Mouse (Mus musculus): ENCODE results near the gene Sfn.
A peak's percentile ranks its signal among the peaks of the same experiment; 100 is the strongest.

The Sfn gene

GRCm38 (mm10) chr4:133619473-133620136 is 17.6 kb upstream of the Sfn start:
- no peak for DNase-seq (ENCODE audit: low read depth, low spot score)

DNA sequence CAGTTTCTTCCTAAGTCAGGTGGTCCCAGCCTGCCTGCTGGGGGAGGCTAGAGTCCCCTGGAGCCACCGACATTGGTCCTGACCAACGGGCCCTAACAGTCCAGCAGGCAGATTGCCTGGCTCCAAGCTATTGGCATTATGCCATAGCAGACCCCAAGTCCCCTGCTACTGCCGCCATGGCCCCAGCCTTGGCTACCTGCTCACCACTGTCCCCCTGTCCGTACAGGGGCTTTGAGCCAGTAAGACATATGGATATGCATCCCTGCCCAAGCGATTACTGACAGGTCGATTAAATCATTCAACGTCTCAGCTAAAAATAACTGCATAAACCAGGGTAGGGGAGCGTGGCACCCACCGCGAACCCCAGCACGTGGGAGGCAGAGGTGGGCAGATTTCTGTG is 16.0 kb upstream of the Sfn start:
- no peak for DNase-seq (ENCODE audit: low read depth, low spot score)

DNA sequence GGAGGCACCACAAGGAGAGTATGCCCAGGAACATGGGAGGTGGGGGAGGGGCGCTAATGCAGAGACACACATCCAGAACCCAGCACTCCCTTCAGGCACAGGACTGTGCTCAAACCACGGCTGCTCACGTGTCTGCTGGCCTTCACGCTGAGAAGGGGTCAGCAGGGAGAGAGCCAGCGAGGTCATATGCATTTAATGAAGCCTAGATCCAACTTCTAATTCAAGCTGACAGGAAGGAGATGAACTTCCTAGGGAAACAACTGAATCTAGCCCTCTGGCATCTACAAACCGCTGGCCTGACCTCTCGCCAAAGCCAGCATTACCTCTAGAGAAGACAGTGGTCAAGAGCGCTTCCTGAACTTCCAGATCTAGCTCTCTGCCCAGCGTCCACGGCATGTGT is 13.4 kb upstream of the Sfn start:
- DNase-seq (ENCODE audit: low read depth, low spot score): no peak

- no peak for DNase-seq (ENCODE audit: low read depth, low spot score)
Observed at GRCm38 (mm10) chr4:133614274-133614761, 12.3 kb upstream of the Sfn start.

DNA sequence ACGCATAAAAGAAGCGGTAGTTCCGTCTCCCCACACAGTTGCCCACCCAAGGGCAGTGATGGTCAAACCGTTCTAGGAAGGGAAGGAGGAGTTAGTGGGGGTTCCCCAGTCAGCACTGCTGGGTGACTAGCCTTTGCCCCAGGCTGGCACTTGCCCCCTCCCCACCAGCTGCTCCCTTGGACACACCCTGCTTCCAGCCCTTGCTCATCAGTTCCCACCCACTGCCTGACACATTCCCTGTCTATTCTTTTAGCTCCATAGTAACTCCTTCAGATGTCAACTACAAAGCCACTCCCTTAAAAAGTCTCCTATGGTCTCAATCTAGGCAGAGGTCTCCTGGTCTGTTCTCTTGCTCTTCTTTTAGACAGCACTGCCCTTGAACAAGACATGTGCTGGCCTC is 11.9 kb upstream of the Sfn start:
- DNase-seq (ENCODE audit: low read depth, low spot score): no peak

GRCm38 (mm10) chr4:133613026-133613425 is 11.1 kb upstream of the Sfn start:
- no peak for DNase-seq (ENCODE audit: low read depth, low spot score)

- no peak for DNase-seq (ENCODE audit: low read depth, low spot score)
Observed at GRCm38 (mm10) chr4:133612416-133612815, 10.4 kb upstream of the Sfn start.

- no peak for DNase-seq (ENCODE audit: low read depth, low spot score)
Observed at GRCm38 (mm10) chr4:133611815-133612214, 9.8 kb upstream of the Sfn start.

- DNase-seq (ENCODE audit: low read depth, low spot score): peak; percentile 20
Observed at GRCm38 (mm10) chr4:133609719-133610118, 7.8 kb upstream of the Sfn start.

- no peak for DNase-seq (ENCODE audit: low read depth, low spot score)
Observed at GRCm38 (mm10) chr4:133607284-133607683, 5.3 kb upstream of the Sfn start.

DNA sequence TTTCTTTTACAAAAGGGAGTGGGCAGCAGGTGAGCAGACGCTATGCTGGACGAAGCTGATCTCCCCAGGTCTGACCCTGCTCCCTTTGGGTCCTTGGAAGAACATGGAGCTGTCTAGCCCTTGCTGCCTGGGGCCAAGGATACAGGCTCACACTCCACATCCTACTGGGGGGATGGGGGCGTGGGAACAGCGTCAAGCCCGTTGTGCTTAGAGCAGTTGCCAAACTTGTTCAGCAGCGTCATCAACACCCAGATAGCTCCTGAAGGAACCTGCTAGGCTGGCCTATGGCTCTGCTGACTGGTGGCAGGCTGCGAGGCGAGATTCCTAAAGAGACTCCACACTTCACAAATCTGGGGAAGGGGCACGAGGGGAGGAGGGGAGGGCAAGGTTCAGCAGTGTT is 3.4 kb upstream of the Sfn start:
- no peak for DNase-seq (ENCODE audit: low read depth, low spot score)

GRCm38 (mm10) chr4:133604856-133605255 is 2.9 kb upstream of the Sfn start:
- no peak for DNase-seq (ENCODE audit: low read depth, low spot score)

- DNase-seq (ENCODE audit: low read depth, low spot score): no peak
Observed at GRCm38 (mm10) chr4:133604175-133604574, 2.2 kb upstream of the Sfn start.

DNA sequence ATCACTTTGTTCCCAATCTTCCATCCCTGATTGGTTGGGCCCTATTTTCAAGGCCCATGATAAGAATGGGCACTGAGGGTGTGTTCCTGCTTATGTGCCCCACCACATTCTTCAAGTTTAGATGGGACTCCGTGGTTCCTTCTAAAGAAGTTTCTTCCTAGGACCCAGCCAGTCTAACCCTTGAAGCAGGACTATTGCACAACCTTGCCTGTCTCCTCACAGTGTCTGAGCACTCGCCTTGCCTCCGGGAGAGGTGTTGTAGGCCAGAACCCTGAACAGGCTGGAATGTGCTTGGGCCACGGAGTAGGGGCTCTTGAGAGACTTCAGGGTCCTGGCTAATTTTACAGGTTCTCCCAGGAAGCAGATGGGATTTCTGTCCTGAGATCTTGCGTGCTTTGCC is 1.1 kb upstream of the Sfn start:
- no peak for DNase-seq (ENCODE audit: low read depth, low spot score)

DNA sequence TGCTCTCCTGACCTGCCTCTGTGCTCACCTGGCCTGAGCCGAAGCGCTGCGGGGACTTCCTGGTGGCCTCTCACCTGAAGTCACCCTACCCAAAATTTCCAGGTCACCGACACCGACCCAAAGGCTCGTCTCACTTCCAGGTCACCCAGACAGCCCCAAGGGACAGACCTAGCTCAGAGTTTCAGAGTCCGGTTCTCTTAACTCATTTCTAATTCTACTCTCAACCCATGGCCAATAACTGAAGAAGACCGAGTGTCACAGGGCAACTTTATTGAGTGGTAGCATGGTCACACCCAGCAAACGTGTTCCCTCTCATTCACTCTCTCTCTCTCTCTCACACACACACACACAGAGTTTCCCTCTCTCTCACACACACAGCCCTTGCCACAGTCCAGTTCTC is 1.7 kb downstream of the Sfn start:
- DNase-seq (ENCODE audit: low read depth, low spot score): no peak

- peak; percentile 37 for DNase-seq (ENCODE audit: low read depth, low spot score)
Observed at GRCm38 (mm10) chr4:133599571-133600073, 2.3 kb downstream of the Sfn start.

DNA sequence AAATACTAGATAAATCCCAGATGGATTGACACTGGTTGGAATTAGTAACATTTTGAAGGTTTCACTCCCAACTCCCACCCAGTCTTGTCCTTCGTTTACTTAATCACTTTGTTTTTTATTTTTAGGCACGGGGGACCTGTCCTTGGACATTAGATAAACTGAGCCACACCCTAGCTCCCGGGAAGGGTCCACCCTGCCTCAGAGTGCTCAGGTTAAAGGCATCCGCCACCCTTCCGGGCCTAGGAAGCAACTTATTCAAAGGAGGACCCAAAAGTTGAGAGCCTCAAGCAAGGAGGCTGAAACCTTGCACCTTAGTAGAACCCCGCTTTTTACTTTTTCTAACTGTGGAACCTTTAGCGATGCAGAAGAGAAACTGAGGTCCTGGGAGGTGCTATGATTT is 2.9 kb downstream of the Sfn start:
- no peak for DNase-seq (ENCODE audit: low read depth, low spot score)

DNA sequence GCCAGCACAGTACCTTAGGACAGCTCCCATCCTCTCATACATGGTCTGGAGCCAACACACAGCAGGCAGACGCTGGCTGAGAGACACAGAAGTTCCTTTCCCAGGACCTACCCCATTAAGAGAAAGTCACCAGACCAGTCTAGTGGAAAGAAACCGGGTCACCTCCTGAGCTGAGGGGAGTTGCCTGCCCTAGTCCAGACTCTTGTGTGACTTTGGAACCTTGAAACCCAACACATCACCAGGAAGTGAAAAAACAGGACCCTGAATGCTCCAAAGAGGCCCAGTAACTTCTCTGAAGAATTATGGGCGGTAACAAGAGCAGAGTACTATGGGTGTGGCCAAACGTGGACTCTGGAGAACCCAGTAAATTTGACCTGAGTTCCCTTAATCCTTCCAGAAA is 3.4 kb downstream of the Sfn start:
- no peak for DNase-seq (ENCODE audit: low read depth, low spot score)

- no peak for DNase-seq (ENCODE audit: low read depth, low spot score)
Observed at GRCm38 (mm10) chr4:133596084-133596483, 5.9 kb downstream of the Sfn start.

DNA sequence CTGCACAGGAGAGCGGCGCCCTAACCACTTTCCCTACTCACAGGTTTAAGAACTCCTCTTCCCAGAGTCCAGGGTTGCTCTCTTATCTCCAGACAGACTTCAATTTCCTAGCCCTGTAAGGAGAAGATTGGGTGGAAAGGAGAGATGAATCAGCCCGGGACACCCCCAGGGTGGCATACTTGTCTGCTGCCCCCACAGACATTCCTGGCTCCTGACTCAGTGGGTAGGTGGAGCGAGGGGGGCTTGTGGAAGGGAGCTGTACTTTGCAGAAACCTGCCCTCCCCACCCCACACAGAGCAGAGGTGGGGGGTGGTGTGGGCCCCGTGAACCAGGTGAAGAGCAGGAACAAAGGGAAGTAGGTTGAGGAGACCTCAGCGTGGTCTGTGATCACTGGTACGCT is 6.4 kb downstream of the Sfn start:
- DNase-seq (ENCODE audit: low read depth, low spot score): no peak

- peak; percentile 54 for DNase-seq (ENCODE audit: low read depth, low spot score)
Observed at GRCm38 (mm10) chr4:133592570-133592969, 9.4 kb downstream of the Sfn start.

DNA sequence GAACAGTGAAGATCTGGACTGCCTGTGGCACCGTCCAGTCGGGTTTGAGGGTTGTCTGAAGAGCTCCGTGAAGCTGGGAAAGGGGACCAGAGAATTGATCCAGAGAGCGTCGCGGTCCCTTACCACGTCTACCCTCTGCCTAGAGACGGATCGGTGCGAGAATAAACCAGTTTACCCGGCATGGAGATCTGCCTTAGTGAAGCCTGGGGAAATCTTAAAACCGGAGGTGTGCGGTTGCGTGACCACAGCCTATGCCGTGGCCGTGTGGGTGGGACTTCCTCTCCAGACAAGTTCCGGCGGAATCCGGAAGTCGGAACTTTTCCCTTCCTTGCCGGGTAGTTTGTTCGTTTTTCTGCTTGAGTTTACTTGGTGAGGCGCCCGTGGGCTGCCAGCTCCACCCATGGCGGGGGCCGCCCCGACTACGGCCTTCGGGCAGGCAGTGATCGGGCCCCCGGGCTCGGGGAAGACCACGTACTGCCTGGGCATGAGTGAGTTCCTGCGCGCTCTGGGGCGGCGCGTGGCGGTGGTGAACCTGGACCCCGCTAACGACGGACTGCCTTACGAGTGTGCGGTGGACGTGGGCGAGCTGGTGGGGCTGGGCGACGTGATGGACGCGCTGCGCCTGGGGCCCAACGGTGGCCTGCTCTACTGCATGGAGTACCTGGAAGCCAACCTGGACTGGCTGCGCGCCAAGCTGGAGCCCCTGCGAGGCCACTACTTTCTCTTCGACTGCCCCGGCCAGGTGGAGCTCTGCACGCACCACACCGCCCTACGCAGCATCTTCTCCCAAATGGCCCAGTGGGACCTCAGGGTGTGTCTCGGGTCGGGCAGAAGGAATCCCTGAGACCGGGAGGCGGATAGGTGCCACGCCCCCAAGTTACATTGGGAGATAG is 17.7 kb downstream of the Sfn start, which contains the start of gene Gpn2:
Gpn2 (plus strand) TSS at position 304 of the 893 bp plus-strand sequence.
- peak; percentile 73 for DNase-seq (ENCODE audit: low read depth, low spot score)

DNA sequence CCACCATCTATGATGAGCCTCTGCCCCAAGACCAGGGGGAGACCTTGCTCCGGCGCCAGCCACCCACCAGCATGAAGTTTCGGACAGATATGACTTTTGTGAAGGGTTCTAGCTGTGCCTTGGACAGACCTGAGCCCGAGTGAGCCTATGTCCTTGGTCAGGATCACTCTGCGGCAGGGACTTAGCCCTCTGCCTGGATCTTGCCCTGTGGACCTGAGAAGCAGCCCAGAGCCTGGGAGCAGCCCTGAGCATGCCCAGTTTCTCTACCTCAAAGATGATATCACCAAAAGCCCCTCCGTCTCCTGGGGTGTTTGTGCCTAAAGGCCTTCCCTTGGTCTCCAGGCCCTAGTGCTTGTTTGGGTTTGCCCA is 18.3 kb downstream of the Sfn start:
- DNase-seq (ENCODE audit: low read depth, low spot score): no peak
